Mouse (Mus musculus): Measurements from ENCODE around the gene Scrn3. TPM values are rescaled to one million over a fixed set of nuclear protein-coding genes. Genes with fewer than 3 reads are reported as not detected.

Gene Scrn3
- total RNA-seq (2021) = 10 to 100 TPM; 13.3 to 17.5 TPM

DNA sequence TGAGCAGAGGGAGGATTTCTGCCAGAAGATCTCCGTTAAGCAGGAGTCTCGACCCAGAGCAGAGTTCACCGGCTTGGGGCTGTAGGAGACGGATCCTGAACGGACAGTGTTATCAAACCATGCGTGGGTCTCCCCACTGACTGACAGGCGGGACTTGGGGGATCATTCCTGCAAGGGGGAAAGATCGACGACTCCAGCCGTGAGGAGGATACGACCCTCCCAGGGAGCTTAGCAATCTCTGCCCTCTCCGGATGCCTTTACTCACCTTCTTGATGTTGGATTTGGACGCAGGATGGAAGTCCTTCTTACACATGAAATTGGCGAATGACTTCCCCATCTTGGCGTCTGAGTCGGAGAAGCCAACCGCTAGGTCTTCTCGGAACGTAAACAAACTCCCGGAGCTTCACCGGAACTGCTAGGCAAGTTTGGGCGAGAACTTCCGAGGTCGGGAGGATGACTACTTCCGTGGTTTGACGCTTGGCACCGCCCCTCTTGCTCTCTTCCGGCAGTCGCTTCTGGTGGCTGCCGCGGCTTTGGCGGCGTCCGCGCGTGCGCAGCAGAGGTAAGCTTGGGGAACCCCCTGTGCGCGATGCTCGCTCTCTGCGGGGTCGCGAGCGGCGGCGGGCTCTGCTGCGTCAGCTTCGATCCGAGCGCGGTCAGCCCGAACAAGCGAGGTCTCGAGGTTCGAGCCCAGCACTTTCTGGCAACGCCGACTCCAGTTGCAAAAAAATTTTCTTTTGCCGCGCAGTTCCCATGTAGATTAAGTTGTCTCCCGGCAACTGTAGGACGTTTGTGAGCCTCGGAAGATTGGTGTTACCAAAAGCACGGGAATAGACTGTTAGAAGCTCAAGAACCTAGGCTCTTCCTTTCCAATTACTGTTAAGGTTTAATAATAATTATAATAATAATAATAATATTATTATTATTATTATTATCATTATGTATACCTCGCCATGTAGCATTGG, at the start of gene Scrn3, which contains the start of gene Cir1:
Gene Scrn3 (plus strand): TSS at position 450 of the 965 bp plus-strand sequence.
Gene Cir1 (minus strand): TSS at position 550 of the 965 bp plus-strand sequence.
- DNase-seq (ENCODE audit: low spot score in 2 of 2) = peak; percentile 93 to 97
- intact Hi-C loops (cut with DNase I) = loop anchor here (5.0 kb wide), 1 partner anchor 55 kb away; no protein-coding TSS in a partner anchor

- no peak for DNase-seq (ENCODE audit: low spot score in 2 of 2)
- intact Hi-C loops (cut with DNase I) = no loop called here
Observed at GRCm38 (mm10) chr2:73263172-73263765, 49.1 kb upstream of the Scrn3 start.

DNA sequence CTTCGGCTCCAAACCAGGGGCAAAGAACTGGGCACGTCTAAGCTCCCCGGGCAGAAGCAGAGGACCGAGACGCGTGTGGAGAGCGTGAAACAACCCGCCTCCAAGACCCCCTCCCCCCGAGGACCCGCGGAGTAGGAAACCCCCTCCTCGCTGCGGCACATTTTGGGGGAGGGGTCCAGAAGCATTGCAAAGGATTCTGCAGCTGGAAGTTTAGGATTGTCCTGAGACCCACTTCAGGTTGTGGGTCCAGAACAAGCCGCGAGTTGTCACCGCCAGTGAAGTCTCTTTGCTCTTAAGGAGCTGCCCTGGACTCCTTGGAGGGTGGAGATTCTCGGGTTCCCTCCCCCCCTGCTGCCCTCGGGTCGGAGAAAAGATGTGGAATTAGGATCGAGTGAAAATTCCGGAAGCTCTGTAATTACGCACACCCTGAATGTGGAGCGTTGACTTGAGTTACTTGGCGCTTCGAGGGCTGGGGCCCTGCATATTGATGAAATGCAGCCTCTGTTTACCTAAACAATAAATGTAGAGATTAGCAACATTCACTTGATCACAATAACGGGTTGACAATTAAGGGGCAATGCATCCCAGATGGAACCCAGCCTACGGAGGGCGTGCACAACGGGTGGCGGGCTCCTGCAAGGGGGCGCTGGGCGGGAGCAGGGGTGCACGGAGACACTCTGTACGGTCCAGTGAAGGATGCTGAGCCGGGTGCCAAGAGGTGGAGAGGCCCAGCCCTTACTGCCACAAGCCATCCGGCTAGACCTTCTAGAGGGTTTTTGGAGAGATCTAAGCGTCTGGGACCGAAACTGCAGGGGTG, 48.4 kb upstream of the Scrn3 start:
- intact Hi-C loops (cut with DNase I) = no loop called here

DNA sequence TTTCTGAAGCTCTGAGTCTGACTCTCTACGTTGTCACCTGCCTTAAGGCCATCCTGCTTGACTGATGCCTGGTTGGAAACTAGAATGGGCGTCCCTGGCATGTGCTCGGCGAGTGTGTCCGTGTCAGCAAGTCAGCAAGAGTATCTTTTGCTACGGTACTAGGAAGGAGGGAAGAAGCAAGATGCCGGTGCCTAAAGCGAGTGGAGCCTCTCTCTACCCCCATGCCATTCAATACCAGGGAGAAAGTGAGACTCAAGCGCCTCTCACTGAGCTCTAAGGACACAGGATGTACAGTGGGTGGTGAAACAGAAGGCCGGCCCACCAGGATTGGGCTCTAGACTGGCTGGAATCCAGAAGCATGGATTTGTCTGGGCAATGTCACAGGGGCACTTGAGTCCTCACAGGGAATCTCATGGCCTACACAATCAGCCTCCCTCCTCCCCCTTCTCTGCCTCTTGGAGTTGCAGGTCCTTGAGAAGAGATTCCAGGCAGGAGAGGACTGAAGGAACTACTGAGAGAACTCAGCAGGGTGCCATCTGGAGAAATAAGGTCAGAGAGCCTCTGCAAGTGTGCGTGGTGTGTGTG, 47.7 kb upstream of the Scrn3 start:
- DNase-seq (ENCODE audit: low spot score in 2 of 2) = no peak
- intact Hi-C loops (cut with DNase I) = no loop called here

More for the DNA sequence above, 48.4 kb upstream of the Scrn3 start:
- no peak for DNase-seq (ENCODE audit: low spot score in 2 of 2)

- DNase-seq (ENCODE audit: low spot score in 2 of 2) = no peak
- intact Hi-C loops (cut with DNase I) = no loop called here
Observed at GRCm38 (mm10) chr2:73266011-73266410, 46.4 kb upstream of the Scrn3 start.

DNA sequence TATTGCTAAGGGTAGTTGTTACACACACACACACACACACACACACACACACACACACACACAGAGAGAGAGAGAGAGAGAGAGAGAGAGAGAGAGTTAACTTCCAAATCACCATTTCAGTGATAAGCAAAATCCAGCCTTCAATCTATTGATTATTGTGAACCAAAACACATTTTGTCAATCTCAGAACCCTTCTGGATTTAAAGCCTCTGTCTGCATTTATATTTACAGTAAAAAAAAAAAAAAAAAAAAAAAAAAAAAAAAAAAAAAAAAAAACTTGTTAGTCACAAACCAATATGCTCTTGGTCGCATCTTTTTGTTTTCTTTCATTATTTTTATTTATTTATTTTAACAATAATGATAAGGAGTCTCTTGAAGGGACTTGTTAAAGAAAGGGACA, 45.8 kb upstream of the Scrn3 start:
- DNase-seq (ENCODE audit: low spot score in 2 of 2) = no peak
- intact Hi-C loops (cut with DNase I) = no loop called here

- no peak for DNase-seq (ENCODE audit: low spot score in 2 of 2)
- intact Hi-C loops (cut with DNase I) = no loop called here
Observed at GRCm38 (mm10) chr2:73267231-73267630, 45.2 kb upstream of the Scrn3 start.

DNA sequence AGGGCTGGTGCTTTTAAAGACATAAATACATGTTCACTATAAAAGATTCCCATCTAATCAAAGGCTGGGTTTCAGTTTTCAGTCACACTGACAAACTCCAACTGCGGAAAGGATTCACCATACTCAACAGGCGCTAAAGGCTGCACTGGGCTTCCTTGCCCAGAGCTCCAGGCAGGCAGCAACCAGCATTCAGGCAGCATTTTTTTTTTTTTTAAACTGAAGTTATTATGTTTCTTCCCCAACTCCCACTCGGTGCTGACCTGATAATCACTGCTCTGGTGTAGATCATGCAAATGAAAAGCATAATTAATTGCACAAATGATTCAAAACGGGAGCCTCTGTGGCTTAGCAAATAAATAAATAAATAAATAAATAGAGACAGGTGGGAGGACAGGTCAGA, 44.6 kb upstream of the Scrn3 start:
- intact Hi-C loops (cut with DNase I) = no loop called here
- no peak for DNase-seq (ENCODE audit: low spot score in 2 of 2)

- intact Hi-C loops (cut with DNase I) = no loop called here
- no peak for DNase-seq (ENCODE audit: low spot score in 2 of 2)
Observed at GRCm38 (mm10) chr2:73268281-73268680, 44.1 kb upstream of the Scrn3 start.

GRCm38 (mm10) chr2:73268836-73269395, 43.5 kb upstream of the Scrn3 start:
- intact Hi-C loops (cut with DNase I) = no loop called here
- no peak for DNase-seq (ENCODE audit: low spot score in 2 of 2)

DNA sequence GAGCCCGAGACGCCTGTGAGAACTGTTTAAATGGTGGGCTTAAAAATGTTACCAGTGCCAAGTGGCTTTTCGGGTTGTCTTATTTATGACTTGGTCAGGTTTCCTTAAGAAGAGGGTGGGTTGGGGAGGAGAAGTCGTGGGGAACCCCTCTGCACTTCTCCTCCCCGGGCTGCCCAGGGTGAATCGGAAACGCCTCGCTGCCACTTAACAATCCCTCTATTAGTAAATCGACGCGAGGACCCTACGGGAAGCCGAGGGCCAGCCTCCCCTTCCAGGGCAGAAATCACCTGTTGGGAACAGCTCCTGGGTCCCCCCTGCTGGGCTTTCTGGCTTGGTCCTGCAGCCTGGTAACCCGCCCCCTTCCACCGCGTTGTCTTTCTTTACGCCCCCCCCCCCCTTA, 42.7 kb upstream of the Scrn3 start:
- no peak for DNase-seq (ENCODE audit: low spot score in 2 of 2)
- intact Hi-C loops (cut with DNase I) = loop anchor here (10.0 kb wide), 2 partner anchors 645 to 1465 kb away; no protein-coding TSS in a partner anchor

DNA sequence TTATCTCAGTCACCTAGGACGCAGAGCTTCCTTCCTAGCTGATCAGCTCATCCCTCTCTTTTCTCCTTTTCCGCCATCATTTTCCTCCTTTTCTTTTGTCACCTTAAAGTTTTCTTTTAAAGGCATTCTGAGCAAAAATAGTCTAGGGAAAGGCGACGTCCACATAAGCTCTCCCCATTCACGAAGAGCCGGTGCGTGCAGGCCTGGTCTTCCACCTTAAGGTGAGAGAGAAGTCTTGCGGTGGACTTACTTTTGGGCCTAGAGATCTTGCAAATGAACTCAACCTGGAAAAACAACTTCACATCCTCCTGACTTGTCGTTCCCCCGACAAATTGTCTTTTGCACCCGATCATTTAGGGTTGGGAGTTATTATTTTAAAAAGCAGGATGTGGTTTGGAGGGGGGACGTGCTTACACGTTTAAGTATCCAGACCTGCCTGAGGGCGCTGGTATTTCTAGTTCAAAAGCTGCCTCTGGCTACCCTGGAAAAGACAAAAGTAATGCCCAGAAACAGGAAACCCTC, 42.3 kb upstream of the Scrn3 start:
- no peak for DNase-seq (ENCODE audit: low spot score in 2 of 2)
- intact Hi-C loops (cut with DNase I) = loop anchor here (10.0 kb wide), 2 partner anchors 645 to 1465 kb away; no protein-coding TSS in a partner anchor

DNA sequence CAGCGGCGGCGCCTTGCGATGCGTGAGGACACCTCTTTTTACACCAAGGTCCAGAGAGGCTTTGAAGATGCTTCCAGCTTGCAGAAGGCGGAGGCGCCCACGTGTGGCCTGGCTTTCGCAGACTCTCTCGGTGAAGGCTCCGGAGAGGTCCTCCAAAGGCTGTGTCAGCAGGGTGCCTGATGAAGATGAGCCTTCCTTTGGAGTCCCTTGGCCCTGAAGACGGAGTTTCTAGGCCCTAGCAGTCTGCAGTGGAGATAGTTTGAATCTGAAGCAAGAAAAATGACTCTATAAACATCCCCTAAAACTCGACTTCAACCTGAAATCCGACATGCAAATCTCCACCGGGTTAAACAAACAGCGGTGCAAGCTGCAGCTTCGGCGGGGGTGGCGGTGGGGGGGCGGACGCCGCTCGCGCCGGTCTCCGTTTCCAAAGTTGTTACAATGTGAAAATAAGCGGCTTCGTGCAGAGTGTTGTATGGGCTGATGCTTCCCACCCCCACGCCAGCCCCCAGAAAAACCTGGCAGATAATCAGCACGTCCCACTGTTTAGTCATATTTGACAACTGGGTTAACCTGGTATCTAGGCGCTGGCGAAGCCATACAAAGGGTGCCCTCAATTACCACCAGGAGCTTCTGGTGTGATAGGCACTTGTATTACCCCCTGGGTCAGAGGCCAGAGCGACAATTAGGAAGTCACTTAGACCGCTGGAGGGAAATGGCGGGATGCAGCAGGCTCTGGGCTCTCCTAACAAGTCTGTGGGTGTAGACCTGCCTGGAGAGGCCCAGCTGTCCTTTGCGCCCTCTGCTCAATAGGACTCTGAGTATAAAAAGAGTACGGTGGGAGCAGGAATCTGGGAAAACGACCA, 41.6 kb upstream of the Scrn3 start:
- intact Hi-C loops (cut with DNase I) = loop anchor here (10.0 kb wide), 2 partner anchors 646 to 1464 kb away; no protein-coding TSS in a partner anchor
- DNase-seq (ENCODE audit: low spot score in 2 of 2) = peak in 1 of 2 experiments; percentile 47

GRCm38 (mm10) chr2:73271459-73272161, 40.8 kb upstream of the Scrn3 start, which contains the start of gene Sp9:
Sp9 (plus strand) TSS chr2:73271925.
- intact Hi-C loops (cut with DNase I) = loop anchor here (10.0 kb wide), 2 partner anchors 647 to 1463 kb away; no protein-coding TSS in a partner anchor
- peak; percentile 46 to 47 for DNase-seq (ENCODE audit: low spot score in 2 of 2)

- intact Hi-C loops (cut with DNase I) = loop anchor here (10.0 kb wide), 2 partner anchors 648 to 1462 kb away; no protein-coding TSS in a partner anchor
- DNase-seq (ENCODE audit: low spot score in 2 of 2) = peak in 1 of 2 experiments; percentile 16
Observed at GRCm38 (mm10) chr2:73272351-73273248, 39.8 kb upstream of the Scrn3 start.

Measured in left cerebral cortex, postnatal 25 days (tissue).